ENCODE assay signal across 7 mouse cellular contexts in genomic region chr17:26620786-26621766, GRCm38 (mm10). TPM values are rescaled to one million over a fixed set of nuclear protein-coding genes. Genes with fewer than 3 reads are reported as not detected.
DNase-seq lines count a peak whose midpoint lies in the region; ATAC-seq lines count a peak whose summit lies in the region.

No protein-coding gene starts in this region.

- peak overlapping the region; percentile 96 for H3K27ac ChIP-seq in brown adipose tissue, adult 24 weeks (replicated peaks; ENCODE audit: low read depth, low read length)

- H3K4me3 ChIP-seq in brown adipose tissue, adult 24 weeks (ENCODE audit: insufficient read depth, low read depth, low read length) = no peak overlapping the region
- H3K4me3 ChIP-seq in megakaryocyte, embryonic 14.5 days (replicated peaks) = peak overlapping the region; percentile 8

- peaks cover 37% of the 10 kb centered on the region for H3K4me1 ChIP-seq in brown adipose tissue, adult 24 weeks (ENCODE audit: control insufficient read depth, insufficient read depth, insufficient read length, low read length)
- peaks cover 49% of the 10 kb centered on the region for H3K4me1 ChIP-seq in megakaryocyte, embryonic 14.5 days

- ATAC-seq in megakaryocyte-erythroid progenitor cell, adult 5-6 weeks (replicated peaks; ENCODE audit: low FRiP score, low TSS enrichment, poor library complexity, severe bottlenecking) = no peak

- no peaks in the 10 kb centered on the region for H3K27me3 ChIP-seq in megakaryocyte, embryonic 14.5 days (replicated peaks)

- DNase-seq in retina, adult 2 months (ENCODE audit: low read depth, low spot score) = peak; percentile 34
- no peak for DNase-seq in retina, embryonic 14.5 days (ENCODE audit: low spot score)
- DNase-seq in gastrocnemius, adult 8-10 months (ENCODE audit: low spot score in 2 of 2) = peak; percentile 58 to 68
- DNase-seq in kidney, adult 9 months = peak; percentile 96

- no peaks in the 10 kb centered on the region for H3K9me3 ChIP-seq in megakaryocyte, embryonic 14.5 days

- H3K36me3 ChIP-seq in megakaryocyte, embryonic 14.5 days (replicated peaks; ENCODE audit: low read length) = peaks cover 89% of the 10 kb centered on the region

RNA-seq across cellular contexts. Expression of gene Atp6v0e, which starts 42.0 kb away (rescaled TPM):
- polyA plus RNA-seq in brown adipose tissue, adult 24 weeks (2012; ENCODE audit: insufficient read depth, insufficient read length, missing spikeins) = 314 and 348 TPM in 2 replicates
- total RNA-seq in gastrocnemius, adult 8-10 months (2022) = 10 to 100 TPM; 42.0 to 50.3 (median 45.8) TPM
- polyA plus RNA-seq in megakaryocyte, embryonic 14.5 days (2012; ENCODE audit: insufficient read depth, low replicate concordance) = 15.6 and 16.1 TPM in 2 replicates
- 212 and 213 TPM in 2 replicates for total RNA-seq in megakaryocyte-erythroid progenitor cell, adult 5-6 weeks (2014; fragmentation: Nextera tagmentation)
- total RNA-seq in megakaryocyte-erythroid progenitor cell, adult 5-6 weeks (2017) = 270 and 362 TPM in 2 replicates

RNA-seq across cellular contexts. Expression of gene Dusp1, which starts 59.1 kb away (rescaled TPM):
- 44.4 and 326 TPM in 2 replicates for polyA plus RNA-seq in brown adipose tissue, adult 24 weeks (2012; ENCODE audit: insufficient read depth, insufficient read length, missing spikeins)
- total RNA-seq in gastrocnemius, adult 8-10 months (2022) = 10 to 100 TPM; 49.6 to 99.2 (median 59.4) TPM
- 11.6 and 65.1 TPM in 2 replicates for polyA plus RNA-seq in megakaryocyte, embryonic 14.5 days (2012; ENCODE audit: insufficient read depth, low replicate concordance)
- 18.4 and 29.1 TPM in 2 replicates for total RNA-seq in megakaryocyte-erythroid progenitor cell, adult 5-6 weeks (2014; fragmentation: Nextera tagmentation)
- 73.3 and 79.0 TPM in 2 replicates for total RNA-seq in megakaryocyte-erythroid progenitor cell, adult 5-6 weeks (2017)

RNA-seq across cellular contexts. Expression of gene Ergic1, which starts 59.8 kb away (rescaled TPM):
- 124 and 179 TPM in 2 replicates for polyA plus RNA-seq in brown adipose tissue, adult 24 weeks (2012; ENCODE audit: insufficient read depth, insufficient read length, missing spikeins)
- total RNA-seq in gastrocnemius, adult 8-10 months (2022) = 10 to 100 TPM; 42.1 to 62.2 (median 50.9) TPM
- polyA plus RNA-seq in megakaryocyte, embryonic 14.5 days (2012; ENCODE audit: insufficient read depth, low replicate concordance) = 21.0 and 26.5 TPM in 2 replicates
- total RNA-seq in megakaryocyte-erythroid progenitor cell, adult 5-6 weeks (2014; fragmentation: Nextera tagmentation) = 51.7 and 55.0 TPM in 2 replicates
- 31.6 and 40.3 TPM in 2 replicates for total RNA-seq in megakaryocyte-erythroid progenitor cell, adult 5-6 weeks (2017)

Comparison
In these comparisons a context has a peak if more than half of its experiments do, and no peak if none do; other contexts are left out.
1. RNA of gene Atp6v0e, which starts 42.0 kb away (total RNA-seq): 212 to 362 TPM in megakaryocyte-erythroid progenitor cell, adult 5-6 weeks; 42.0 to 50.3 TPM in gastrocnemius, adult 8-10 months; every median in the first group is over 4 times any median in the second.